Mouse (Mus musculus) limb, embryonic 10.5 days (tissue): ENCODE measurements at regions not wholly inside any gene's neighbourhood (a gene's known extent, or its start where the extent isn't known, plus 50 kb on each side); places are given as distances from the start of the nearest gene placed in this dataset.

ENCODE experiments used
- DNase-seq: peaks from one replicate; pipeline ENCODE4 v3.0.0-alpha.2; 2017; ENCODE audit warnings: low spot score
- H3K27ac ChIP-seq: fragments of 300-500 bp; sonication (generic); 2 replicates; pipeline ENCODE4 v1.5.1; 2016; ENCODE audit warnings: mild to moderate bottlenecking
- H3K27me3 ChIP-seq: fragments of 300-500 bp; sonication (generic); 2 replicates; pipeline ENCODE4 v1.6.1; 2016; ENCODE audit warnings: low read depth, mild to moderate bottlenecking; ENCODE audit not compliant: poor library complexity, severe bottlenecking
- H3K36me3 ChIP-seq: fragments of 300-500 bp; sonication (generic); 2 replicates; pipeline ENCODE4 v1.6.1; 2016; ENCODE audit warnings: mild to moderate bottlenecking, moderate library complexity
- H3K4me1 ChIP-seq: fragments of 300-500 bp; sonication (generic); 2 replicates; pipeline ENCODE4 v1.6.1; 2016
- H3K4me3 ChIP-seq: fragments of 300-500 bp; sonication (generic); 2 replicates; pipeline ENCODE4 v1.5.1; 2016; ENCODE audit warnings: mild to moderate bottlenecking, moderate library complexity
- H3K9me3 ChIP-seq: fragments of 300-500 bp; sonication (generic); replicated peaks from 2 replicates; pipeline ENCODE4 v1.6.1; 2016; ENCODE audit warnings: mild to moderate bottlenecking
- WGBS: fragments of 180-500 bp; shearing (Covaris S2); methylation state at CpG from one replicate; pipeline ENCODE4 v1.1.7; 2016; 5-methylcytosine and 5-hydroxymethylcytosine counted together

- H3K27me3 ChIP-seq = no peaks in the 10 kb centered on the region
- H3K4me3 ChIP-seq = no peak overlapping the region
- no peaks in the 10 kb centered on the region for H3K36me3 ChIP-seq
- H3K9me3 ChIP-seq = no peaks in the 10 kb centered on the region
- 0 out of 2 replicates have a peak, but pooled peaks cover 3% of the 10 kb centered on the region for H3K4me1 ChIP-seq
- no peak for DNase-seq
- WGBS = 71% methylated on average over 3 of the region's 3 CpGs
- H3K27ac ChIP-seq = no peak overlapping the region
Measured at GRCm38 (mm10) chr11:8061573-8061972, 602.8 kb downstream of the Tns3 start.

- WGBS = 52% methylated on average over 4 of the region's 4 CpGs
- Histone ChIP-seq H3K4me3 (no peak overlapping the region), H3K27ac (no peak overlapping the region), H3K4me1 (no peaks in the 10 kb centered on the region), H3K27me3 (no peaks in the 10 kb centered on the region), H3K9me3 (no peaks in the 10 kb centered on the region), H3K36me3 (no peaks in the 10 kb centered on the region)
- DNase-seq = no peak
Measured at GRCm38 (mm10) chr11:8051499-8051898, 612.8 kb downstream of the Tns3 start.

GRCm38 (mm10) chr11:8045086-8045485 is 619.2 kb downstream of the Tns3 start:
- no peak overlapping the region for H3K27ac ChIP-seq
- H3K4me1 ChIP-seq = no peaks in the 10 kb centered on the region
- H3K36me3 ChIP-seq = no peaks in the 10 kb centered on the region
- no peaks in the 10 kb centered on the region for H3K27me3 ChIP-seq
- WGBS = 85% methylated on average over 3 of the region's 3 CpGs
- no peak overlapping the region for H3K4me3 ChIP-seq
- H3K9me3 ChIP-seq = no peaks in the 10 kb centered on the region
- DNase-seq = no peak

- no peaks in the 10 kb centered on the region for H3K27me3 ChIP-seq
- no peak overlapping the region for H3K4me3 ChIP-seq
- H3K9me3 ChIP-seq = no peaks in the 10 kb centered on the region
- 71% methylated on average over 2 of the region's 2 CpGs for WGBS
- H3K4me1 ChIP-seq = no peaks in the 10 kb centered on the region
- H3K36me3 ChIP-seq = no peaks in the 10 kb centered on the region
- no peak for DNase-seq
- no peak overlapping the region for H3K27ac ChIP-seq
Measured at GRCm38 (mm10) chr11:8030119-8030518, 634.2 kb downstream of the Tns3 start.

GRCm38 (mm10) chr11:8007801-8008200 is 656.5 kb downstream of the Tns3 start:
- DNase-seq = no peak
- Histone ChIP-seq H3K4me1 (no peaks in the 10 kb centered on the region), H3K9me3 (no peaks in the 10 kb centered on the region), H3K4me3 (no peak overlapping the region), H3K27ac (no peak overlapping the region), H3K36me3 (no peaks in the 10 kb centered on the region), H3K27me3 (no peaks in the 10 kb centered on the region)
- WGBS = 82% methylated on average over 1 of the region's 1 CpGs

- Histone ChIP-seq H3K36me3 (no peaks in the 10 kb centered on the region), H3K27ac (no peak overlapping the region), H3K27me3 (no peaks in the 10 kb centered on the region), H3K4me1 (no peaks in the 10 kb centered on the region), H3K4me3 (no peak overlapping the region), H3K9me3 (no peaks in the 10 kb centered on the region)
- no peak for DNase-seq
Measured at GRCm38 (mm10) chr11:7981031-7981430, 683.3 kb downstream of the Tns3 start.

GRCm38 (mm10) chr11:7975845-7976244 is 688.5 kb downstream of the Tns3 start:
- no peaks in the 10 kb centered on the region for H3K27me3 ChIP-seq
- no peak for DNase-seq
- H3K27ac ChIP-seq = no peak overlapping the region
- no peaks in the 10 kb centered on the region for H3K4me1 ChIP-seq
- H3K4me3 ChIP-seq = no peak overlapping the region
- no peaks in the 10 kb centered on the region for H3K9me3 ChIP-seq
- no peaks in the 10 kb centered on the region for H3K36me3 ChIP-seq
- 72% methylated on average over 9 of the region's 9 CpGs for WGBS

GRCm38 (mm10) chr11:7949931-7950330 is 714.4 kb downstream of the Tns3 start:
- no peaks in the 10 kb centered on the region for H3K4me1 ChIP-seq
- H3K9me3 ChIP-seq = no peaks in the 10 kb centered on the region
- H3K4me3 ChIP-seq = no peak overlapping the region
- no peaks in the 10 kb centered on the region for H3K27me3 ChIP-seq
- H3K36me3 ChIP-seq = no peaks in the 10 kb centered on the region
- no peak for DNase-seq
- H3K27ac ChIP-seq = no peak overlapping the region

GRCm38 (mm10) chr11:7949201-7949875 is 715.0 kb downstream of the Tns3 start:
- DNase-seq = no peak
- Histone ChIP-seq H3K4me3 (no peak overlapping the region), H3K9me3 (no peaks in the 10 kb centered on the region), H3K4me1 (no peaks in the 10 kb centered on the region), H3K27ac (no peak overlapping the region), H3K27me3 (no peaks in the 10 kb centered on the region), H3K36me3 (no peaks in the 10 kb centered on the region)
- 83% methylated on average over 6 of the region's 6 CpGs for WGBS

- no peak for DNase-seq
- H3K4me1 ChIP-seq = no peaks in the 10 kb centered on the region
- no peaks in the 10 kb centered on the region for H3K9me3 ChIP-seq
- no peak overlapping the region for H3K27ac ChIP-seq
- H3K4me3 ChIP-seq = no peak overlapping the region
- 87% methylated on average over 5 of the region's 5 CpGs for WGBS
- H3K27me3 ChIP-seq = no peaks in the 10 kb centered on the region
- H3K36me3 ChIP-seq = no peaks in the 10 kb centered on the region
Measured at GRCm38 (mm10) chr11:7944956-7945515, 719.3 kb downstream of the Tns3 start.

- no peaks in the 10 kb centered on the region for H3K36me3 ChIP-seq
- H3K9me3 ChIP-seq = no peaks in the 10 kb centered on the region
- no peak overlapping the region for H3K4me3 ChIP-seq
- H3K4me1 ChIP-seq = no peaks in the 10 kb centered on the region
- 90% methylated on average over 4 of the region's 4 CpGs for WGBS
- H3K27ac ChIP-seq = no peak overlapping the region
- DNase-seq = no peak
- no peaks in the 10 kb centered on the region for H3K27me3 ChIP-seq
Measured at GRCm38 (mm10) chr11:7944373-7944772, 720.0 kb downstream of the Tns3 start.

- H3K27ac ChIP-seq = no peak overlapping the region
- H3K4me3 ChIP-seq = no peak overlapping the region
- no peaks in the 10 kb centered on the region for H3K4me1 ChIP-seq
- no peaks in the 10 kb centered on the region for H3K36me3 ChIP-seq
- no peak for DNase-seq
- H3K27me3 ChIP-seq = no peaks in the 10 kb centered on the region
- WGBS = 78% methylated on average over 3 of the region's 3 CpGs
- no peaks in the 10 kb centered on the region for H3K9me3 ChIP-seq
Measured at GRCm38 (mm10) chr11:7933611-7934010, 719.9 kb upstream of the Igfbp3 start.

- Histone ChIP-seq H3K27ac (no peak overlapping the region), H3K4me3 (no peak overlapping the region), H3K27me3 (no peaks in the 10 kb centered on the region), H3K4me1 (no peaks in the 10 kb centered on the region), H3K36me3 (no peaks in the 10 kb centered on the region), H3K9me3 (0 out of 2 replicates have a peak, but pooled peaks cover 2% of the 10 kb centered on the region)
- WGBS = 88% methylated on average over 5 of the region's 5 CpGs
- no peak for DNase-seq
Measured at GRCm38 (mm10) chr11:7932638-7933037, 718.9 kb upstream of the Igfbp3 start.
